Mouse (Mus musculus): ENCODE data around the gene Xxylt1. TPM values are rescaled to one million over a fixed set of nuclear protein-coding genes. Genes with fewer than 3 reads are reported as not detected.

Xxylt1 gene
- 12.9 and 13.7 TPM in 2 replicates for polyA plus RNA-seq (2016; fragmentation: Nextera tagmentation; extraction: Ambion mirVana)

GRCm38 (mm10) chr16:31081125-31081664 lies at the start of gene Xxylt1:
Gene Xxylt1 (minus strand): TSS chr16:31081432.
- Histone ChIP-seq H3K4me2 (peak within 1 kb of the TSS; percentile 96), H3K27me3 (replicated peaks) (no peaks in the 10 kb centered on the region), H3K36me3 (peaks cover 13% of the 10 kb centered on the region; the same call in 1 of the 2 replicates), H3K4me3 (peak within 1 kb of the TSS; percentile 77), H3K9me3 (replicated peaks) (no peaks in the 10 kb centered on the region), H3K9ac (peak within 1 kb of the TSS; percentile 76), H3K27ac (ENCODE audit: poor library complexity, severe bottlenecking) (peak within 1 kb of the TSS; percentile 85), H3K4me1 (replicated peaks) (peaks cover 7% of the 10 kb centered on the region)
- peak; percentile 97 for ATAC-seq (ENCODE audit: insufficient number of reproducible peaks, low FRiP score)
- under 1% methylated on average over 54 of the region's 54 CpGs for WGBS

DNA sequence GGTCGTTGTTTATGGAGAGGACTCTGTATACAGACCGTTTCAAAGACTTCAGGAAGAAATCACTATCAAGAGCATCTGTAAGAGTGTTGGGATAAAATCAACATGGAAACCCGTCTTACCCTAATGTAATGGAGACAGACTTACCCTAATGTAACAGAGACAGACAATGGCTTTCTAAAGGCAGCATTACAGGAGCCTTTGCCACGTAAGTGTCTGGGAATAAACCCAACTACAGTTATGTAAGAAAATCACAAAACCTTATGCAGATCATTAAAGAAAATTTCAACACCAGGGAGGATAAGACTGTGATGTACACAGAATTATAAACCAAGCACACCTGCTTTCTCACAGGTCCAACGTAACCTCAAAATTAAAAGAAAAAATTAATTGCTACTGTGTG lies 46.9 kb upstream of the Xxylt1 start:
- Histone ChIP-seq H3K4me1 (replicated peaks) (no peaks in the 10 kb centered on the region), H3K9ac (no peak overlapping the region), H3K4me2 (no peak overlapping the region), H3K4me3 (no peak overlapping the region), H3K36me3 (peaks cover 47% of the 10 kb centered on the region), H3K27me3 (replicated peaks) (no peaks in the 10 kb centered on the region), H3K27ac (ENCODE audit: poor library complexity, severe bottlenecking) (no peak overlapping the region), H3K9me3 (replicated peaks) (no peaks in the 10 kb centered on the region)
- 79% methylated on average over 5 of the region's 5 CpGs for WGBS
- ATAC-seq (ENCODE audit: insufficient number of reproducible peaks, low FRiP score) = no peak

GRCm38 (mm10) chr16:31124991-31125390 lies 43.8 kb upstream of the Xxylt1 start:
- WGBS = 72% methylated on average over 5 of the region's 5 CpGs

DNA sequence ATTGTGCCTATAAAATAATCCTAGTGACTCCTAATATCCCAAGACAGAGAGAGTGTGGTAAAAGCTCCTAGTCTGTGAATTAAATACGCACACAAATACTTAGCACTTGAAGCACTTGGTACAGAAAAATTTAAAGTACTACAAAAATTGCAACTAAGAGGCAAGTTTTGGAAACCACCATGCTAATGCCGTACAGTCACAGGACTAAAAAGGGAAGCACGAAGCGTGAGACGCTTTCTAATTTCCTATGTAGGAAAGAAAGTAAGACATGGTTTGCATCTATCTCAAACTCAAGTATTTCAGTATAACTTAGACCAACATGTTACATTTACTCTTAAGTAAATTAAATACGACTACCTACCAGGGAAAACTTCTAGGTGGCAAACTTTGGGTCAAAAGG lies 40.4 kb upstream of the Xxylt1 start:
- H3K27me3 ChIP-seq (replicated peaks) = no peaks in the 10 kb centered on the region
- 92% methylated on average over 6 of the region's 6 CpGs for WGBS
- no peak overlapping the region for H3K27ac ChIP-seq (ENCODE audit: poor library complexity, severe bottlenecking)
- H3K4me3 ChIP-seq = no peak overlapping the region
- no peaks in the 10 kb centered on the region for H3K9me3 ChIP-seq (replicated peaks)
- H3K4me2 ChIP-seq = no peak overlapping the region
- ATAC-seq (ENCODE audit: insufficient number of reproducible peaks, low FRiP score) = no peak
- H3K4me1 ChIP-seq (replicated peaks) = no peaks in the 10 kb centered on the region
- no peak overlapping the region for H3K9ac ChIP-seq
- H3K36me3 ChIP-seq = peaks cover 43% of the 10 kb centered on the region

More at GRCm38 (mm10) chr16:31124991-31125390, 43.8 kb upstream of the Xxylt1 start:
- no peak overlapping the region for H3K4me2 ChIP-seq
- H3K36me3 ChIP-seq = peaks cover 46% of the 10 kb centered on the region
- no peak overlapping the region for H3K9ac ChIP-seq
- H3K27ac ChIP-seq (ENCODE audit: poor library complexity, severe bottlenecking) = no peak overlapping the region
- no peak for ATAC-seq (ENCODE audit: insufficient number of reproducible peaks, low FRiP score)
- H3K9me3 ChIP-seq (replicated peaks) = no peaks in the 10 kb centered on the region
- H3K4me3 ChIP-seq = no peak overlapping the region
- H3K4me1 ChIP-seq (replicated peaks) = no peaks in the 10 kb centered on the region
- H3K27me3 ChIP-seq (replicated peaks) = no peaks in the 10 kb centered on the region

DNA sequence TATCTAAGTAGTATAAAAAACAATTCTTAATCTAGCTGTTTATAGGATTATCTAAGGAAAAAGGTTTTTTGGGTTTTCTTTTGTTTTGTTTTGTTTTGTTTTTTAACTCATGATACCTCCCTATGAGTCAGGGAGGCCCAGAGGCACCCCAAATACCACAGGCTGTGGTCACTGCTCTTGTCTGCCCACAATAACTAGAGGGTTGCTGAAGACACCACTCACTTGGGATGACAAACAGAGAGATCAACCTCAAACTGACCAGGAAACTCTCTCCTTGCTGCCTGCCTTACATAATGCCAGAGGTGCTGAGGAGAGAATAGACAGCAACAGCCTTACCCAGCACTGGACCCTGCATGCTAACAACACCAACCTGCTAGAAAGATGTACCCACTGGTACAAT lies 32.4 kb upstream of the Xxylt1 start:
- Histone ChIP-seq H3K9ac (no peak overlapping the region), H3K36me3 (peaks cover 61% of the 10 kb centered on the region), H3K27me3 (replicated peaks) (no peaks in the 10 kb centered on the region), H3K27ac (ENCODE audit: poor library complexity, severe bottlenecking) (no peak overlapping the region), H3K9me3 (replicated peaks) (peaks cover 3% of the 10 kb centered on the region), H3K4me3 (no peak overlapping the region), H3K4me2 (no peak overlapping the region), H3K4me1 (replicated peaks) (no peaks in the 10 kb centered on the region)
- ATAC-seq (ENCODE audit: insufficient number of reproducible peaks, low FRiP score) = no peak

DNA sequence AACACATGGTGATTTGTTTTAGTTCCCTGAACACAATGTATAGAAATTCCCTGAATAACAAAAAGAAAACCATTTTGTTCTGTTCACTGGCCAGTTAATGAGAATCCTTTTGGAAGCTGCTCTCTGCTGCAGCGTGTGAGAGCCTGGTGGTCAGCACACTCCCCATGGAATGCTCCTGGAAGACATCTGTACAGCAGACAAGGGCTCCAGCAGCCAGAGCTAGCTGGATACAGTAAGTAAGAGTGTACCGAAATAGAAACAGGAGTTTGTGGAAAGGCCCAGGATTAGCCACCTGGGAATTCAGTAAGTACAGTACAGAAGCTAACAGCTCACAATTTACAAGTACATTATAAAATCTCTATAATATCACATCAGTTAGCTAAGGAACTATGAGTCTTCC lies 20.1 kb upstream of the Xxylt1 start:
- peaks cover 3% of the 10 kb centered on the region for H3K4me1 ChIP-seq (replicated peaks)
- H3K9ac ChIP-seq = no peak overlapping the region
- no peak overlapping the region for H3K4me3 ChIP-seq
- H3K4me2 ChIP-seq = no peak overlapping the region
- H3K27me3 ChIP-seq (replicated peaks) = no peaks in the 10 kb centered on the region
- ATAC-seq (ENCODE audit: insufficient number of reproducible peaks, low FRiP score) = no peak
- no peak overlapping the region; the same call in 1 of the 2 replicates for H3K27ac ChIP-seq (ENCODE audit: poor library complexity, severe bottlenecking)
- H3K36me3 ChIP-seq = peaks cover 31% of the 10 kb centered on the region
- WGBS = 44% methylated on average over 2 of the region's 2 CpGs
- H3K9me3 ChIP-seq (replicated peaks) = no peaks in the 10 kb centered on the region

DNA sequence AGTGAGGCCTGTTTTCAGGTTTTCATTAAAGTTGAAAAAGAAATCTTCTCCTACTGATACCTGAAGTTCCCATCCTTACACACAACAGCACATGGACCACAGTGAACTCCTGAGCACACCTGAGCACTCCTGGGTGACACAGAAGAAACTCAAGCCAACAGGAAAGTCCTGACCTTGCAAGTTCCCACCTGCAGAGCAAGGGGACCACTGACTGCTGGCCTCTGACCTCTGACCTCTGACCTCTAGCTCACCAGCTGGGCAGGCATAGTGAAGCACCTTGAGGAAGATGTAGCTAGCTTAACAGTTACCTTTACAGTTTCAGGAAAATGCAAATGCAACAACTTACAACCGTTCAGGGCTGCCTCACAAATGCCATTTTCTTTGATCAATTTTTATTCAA lies 18.7 kb upstream of the Xxylt1 start:
- H3K36me3 ChIP-seq = peaks cover 31% of the 10 kb centered on the region

DNA sequence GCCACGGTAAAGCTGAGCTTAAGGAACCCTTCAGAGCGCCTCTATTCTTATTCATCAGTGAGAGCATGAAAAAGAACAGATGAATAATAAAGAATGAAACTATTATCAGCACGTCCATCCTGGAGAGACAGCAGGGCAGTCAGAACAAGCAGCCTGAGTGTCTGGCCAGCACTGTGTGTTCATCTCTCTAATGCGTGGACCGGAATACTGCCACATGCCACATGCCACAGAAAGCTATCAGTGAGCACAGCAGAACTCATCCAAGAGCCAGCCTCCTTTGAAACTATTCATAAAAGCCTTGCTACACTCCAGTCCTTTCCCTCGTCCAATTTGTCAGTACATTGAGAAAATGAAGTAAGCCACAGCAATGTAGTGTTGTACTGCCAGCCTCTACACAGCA lies 12.8 kb upstream of the Xxylt1 start:
- Histone ChIP-seq H3K4me1 (replicated peaks) (no peaks in the 10 kb centered on the region), H3K9ac (no peak overlapping the region), H3K9me3 (replicated peaks) (no peaks in the 10 kb centered on the region; the same call in 1 of the 2 replicates), H3K36me3 (peaks cover 11% of the 10 kb centered on the region), H3K4me3 (no peak overlapping the region), H3K27me3 (replicated peaks) (no peaks in the 10 kb centered on the region), H3K27ac (ENCODE audit: poor library complexity, severe bottlenecking) (no peak overlapping the region), H3K4me2 (no peak overlapping the region)
- 68% methylated on average over 6 of the region's 6 CpGs for WGBS
- ATAC-seq (ENCODE audit: insufficient number of reproducible peaks, low FRiP score) = no peak

More for the DNA sequence above, 18.7 kb upstream of the Xxylt1 start:
- Histone ChIP-seq H3K4me3 (no peak overlapping the region), H3K9me3 (replicated peaks) (no peaks in the 10 kb centered on the region), H3K4me2 (no peak overlapping the region), H3K27me3 (replicated peaks) (no peaks in the 10 kb centered on the region), H3K27ac (ENCODE audit: poor library complexity, severe bottlenecking) (no peak overlapping the region), H3K4me1 (replicated peaks) (peaks cover 3% of the 10 kb centered on the region), H3K9ac (no peak overlapping the region)
- no peak for ATAC-seq (ENCODE audit: insufficient number of reproducible peaks, low FRiP score)
- 83% methylated on average over 1 of the region's 1 CpGs for WGBS

DNA sequence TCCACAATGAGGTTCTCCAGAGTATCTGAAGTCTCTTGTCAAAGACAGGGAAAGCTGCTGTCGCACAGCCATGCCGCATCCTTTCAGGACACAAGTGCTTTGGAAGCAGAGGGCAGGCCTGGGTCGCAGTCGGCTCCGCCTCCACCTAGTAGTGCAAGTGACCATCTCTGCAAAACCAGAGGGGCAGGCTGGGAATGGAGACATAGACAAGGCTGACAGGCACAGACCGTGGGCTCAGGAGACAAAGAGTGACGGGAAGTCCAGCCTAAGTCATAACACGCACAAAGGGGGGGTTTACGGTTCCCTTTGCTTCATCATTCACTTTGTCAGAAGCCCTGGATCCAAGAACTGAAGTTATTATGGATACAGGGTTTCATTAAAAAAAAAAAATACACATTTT lies 12.0 kb upstream of the Xxylt1 start:
- Histone ChIP-seq H3K36me3 (peaks cover 9% of the 10 kb centered on the region; the same call in 1 of the 2 replicates), H3K4me2 (no peak overlapping the region), H3K4me3 (no peak overlapping the region), H3K9me3 (replicated peaks) (no peaks in the 10 kb centered on the region; the same call in 1 of the 2 replicates), H3K4me1 (replicated peaks) (no peaks in the 10 kb centered on the region), H3K9ac (no peak overlapping the region), H3K27me3 (replicated peaks) (no peaks in the 10 kb centered on the region), H3K27ac (ENCODE audit: poor library complexity, severe bottlenecking) (no peak overlapping the region)
- 58% methylated on average over 9 of the region's 9 CpGs for WGBS
- ATAC-seq (ENCODE audit: insufficient number of reproducible peaks, low FRiP score) = no peak

DNA sequence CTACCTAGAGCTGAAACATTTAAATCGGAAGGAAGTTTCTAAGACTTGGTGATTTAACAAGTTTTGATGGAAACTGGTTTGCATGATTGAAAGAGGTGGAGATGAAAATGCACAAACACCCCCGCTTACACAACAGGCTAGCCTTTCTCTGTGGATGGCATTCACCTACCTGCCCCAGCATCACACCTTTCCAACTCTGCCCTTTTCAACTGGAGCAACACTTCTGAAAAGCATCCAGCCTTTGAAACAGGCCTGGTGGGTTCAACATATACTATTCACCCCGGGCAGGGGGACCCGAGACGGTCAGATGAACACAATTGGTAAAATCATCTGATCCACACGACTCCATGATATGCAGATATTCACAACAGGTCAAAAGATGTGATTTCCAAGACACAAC lies 659 bp upstream of the Xxylt1 start:
- Histone ChIP-seq H3K4me2 (peak overlapping the region; percentile 96), H3K9me3 (replicated peaks) (no peaks in the 10 kb centered on the region), H3K27me3 (replicated peaks) (no peaks in the 10 kb centered on the region), H3K27ac (ENCODE audit: poor library complexity, severe bottlenecking) (no peak overlapping the region), H3K9ac (no peak overlapping the region), H3K36me3 (peaks cover 13% of the 10 kb centered on the region; the same call in 1 of the 2 replicates), H3K4me1 (replicated peaks) (peaks cover 7% of the 10 kb centered on the region), H3K4me3 (peak overlapping the region; percentile 77)
- 69% methylated on average over 6 of the region's 6 CpGs for WGBS
- no peak for ATAC-seq (ENCODE audit: insufficient number of reproducible peaks, low FRiP score)

DNA sequence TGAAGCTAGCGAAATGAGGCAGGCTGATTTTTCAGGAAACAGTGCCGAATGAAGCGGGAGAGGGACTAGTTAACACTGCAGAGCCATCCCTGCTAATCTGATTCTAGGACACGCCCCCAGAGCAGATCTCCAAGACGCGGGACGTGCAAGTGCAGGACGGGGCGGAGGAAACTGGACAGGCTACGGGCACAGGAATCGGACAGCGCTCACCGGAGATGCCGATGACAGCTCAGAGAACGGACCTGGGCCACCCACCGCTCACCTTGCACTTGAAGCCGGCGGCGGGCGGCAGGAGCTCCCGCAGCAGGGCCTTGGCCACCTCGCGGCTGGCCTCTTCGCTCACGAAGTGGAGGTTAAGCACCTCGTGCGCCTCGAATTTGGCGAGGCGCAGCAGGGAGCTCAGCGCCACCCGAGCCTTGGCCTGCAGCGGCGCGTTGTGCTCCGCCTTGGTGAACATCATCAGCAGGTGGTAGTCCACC lies 620 bp downstream of the Xxylt1 start:
- WGBS = 0% methylated on average over 36 of the region's 36 CpGs

GRCm38 (mm10) chr16:31077396-31077795 lies 3.8 kb downstream of the Xxylt1 start:
- no peak overlapping the region for H3K4me2 ChIP-seq
- WGBS = 91% methylated on average over 5 of the region's 5 CpGs
- no peaks in the 10 kb centered on the region for H3K27me3 ChIP-seq (replicated peaks)
- no peak overlapping the region for H3K27ac ChIP-seq (ENCODE audit: poor library complexity, severe bottlenecking)
- H3K4me1 ChIP-seq (replicated peaks) = peaks cover 7% of the 10 kb centered on the region
- peaks cover 15% of the 10 kb centered on the region for H3K36me3 ChIP-seq
- no peak for ATAC-seq (ENCODE audit: insufficient number of reproducible peaks, low FRiP score)
- no peaks in the 10 kb centered on the region for H3K9me3 ChIP-seq (replicated peaks)
- H3K4me3 ChIP-seq = no peak overlapping the region
- H3K9ac ChIP-seq = no peak overlapping the region

More for the DNA sequence above, 620 bp downstream of the Xxylt1 start:
- H3K27ac ChIP-seq (ENCODE audit: poor library complexity, severe bottlenecking) = peak overlapping the region; percentile 85
- peak; percentile 78 for ATAC-seq (ENCODE audit: insufficient number of reproducible peaks, low FRiP score)
- H3K27me3 ChIP-seq (replicated peaks) = no peaks in the 10 kb centered on the region
- H3K4me1 ChIP-seq (replicated peaks) = peaks cover 7% of the 10 kb centered on the region
- H3K36me3 ChIP-seq = peaks cover 13% of the 10 kb centered on the region; the same call in 1 of the 2 replicates
- peak overlapping the region; percentile 77 for H3K4me3 ChIP-seq
- peak overlapping the region; percentile 76 for H3K9ac ChIP-seq
- H3K4me2 ChIP-seq = peak overlapping the region; percentile 96
- H3K9me3 ChIP-seq (replicated peaks) = no peaks in the 10 kb centered on the region

Data from heart, embryonic 12.5 days (tissue).